Mouse (Mus musculus) heart, postnatal 0 days (tissue): ENCODE measurements around the gene Snx12.

Experiments
- CTCF ChIP-seq: IDR thresholded peaks from 2 replicates; pipeline ENCODE4 v1.5.1; 2016; ENCODE audit warnings: antibody characterized with exemption, control low read depth, low read depth
- EP300 ChIP-seq: IDR thresholded peaks from 2 replicates; pipeline ENCODE4 v1.6.1; 2016; ENCODE audit warnings: antibody characterized with exemption, low read depth

GRCm38 (mm10) chrX:101221834-101222795 is at the start of gene Snx12:
- TF ChIP-seq CTCF (no peak), EP300 (no peak)
